Mouse (Mus musculus) layer of hippocampus, adult 2 months (tissue): ENCODE measurements around the gene Prss27. TPM values are rescaled to one million over a fixed set of nuclear protein-coding genes. Genes with fewer than 3 reads are reported as not detected.
A peak's percentile ranks its signal among the peaks of the same experiment; 100 is the strongest.

Experiments
- DNase-seq, 2 experiments: peaks; one replicate each; pipeline ENCODE4 v3.0.0; 2022; ENCODE audit warnings: low spot score in 2 of 2
- H3K27ac ChIP-seq: fragments of 200-600 bp; 2 replicates; pipeline ENCODE4 v1.8.1; 2022
- H3K4me3 ChIP-seq: fragments of 200-600 bp; 2 replicates; pipeline ENCODE4 v1.8.1; 2022; ENCODE audit warnings: mild to moderate bottlenecking
- CTCF ChIP-seq: fragments of 200-600 bp; conservative IDR thresholded peaks from 2 replicates; pipeline ENCODE4 v1.8.1; 2022; ENCODE audit warnings: antibody characterized with exemption, mild to moderate bottlenecking, moderate library complexity
- long read RNA-seq, 2 experiments: library from polyadenylated mRNA; stranded (forward); transcript quantifications; one replicate each; pipeline ENCODE4 v2.0.0; 2021; ENCODE audit warnings: borderline mapping rate in 2 of 2
- total RNA-seq, 2 experiments: library from RNA; stranded (reverse); gene quantifications; 2 replicates each; pipeline ENCODE4 v1.2.3; 2021

Gene Prss27
- total RNA-seq: not detected
- long read RNA-seq, experiment 1: 0 reads
- long read RNA-seq, experiment 2, partial matches to known transcripts: 0 of 1 reads
- long read RNA-seq, experiment 2, other reads (novel, unspliced or antisense): 1 of 1 reads

DNA sequence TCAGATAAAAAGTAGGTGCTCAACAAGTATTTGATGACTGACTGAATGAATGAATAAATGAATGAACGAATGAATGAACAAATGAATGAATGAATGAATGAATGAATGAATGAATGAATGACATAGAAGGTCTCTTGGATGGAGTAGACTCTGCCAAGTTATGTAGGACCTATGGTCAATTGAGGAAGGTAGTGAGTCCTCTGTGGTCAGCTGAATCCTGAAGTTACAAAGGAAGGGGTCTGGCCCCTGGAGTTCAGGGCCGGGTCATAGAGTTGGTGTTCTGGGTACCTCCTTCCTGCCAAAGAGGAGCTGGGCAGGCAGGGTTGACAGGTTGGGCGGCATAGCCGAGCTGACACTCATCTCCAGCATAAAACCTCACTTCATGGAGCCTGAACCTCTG, at the start of gene Prss27:
TSS of gene Prss27 (plus strand) at position 301 of the 400 bp plus-strand sequence.
- no peak for TF ChIP-seq CTCF
- H3K4me3 ChIP-seq: no peak within 1 kb of the TSS
- no peak within 1 kb of the TSS for H3K27ac ChIP-seq
- DNase-seq: no peak

DNA sequence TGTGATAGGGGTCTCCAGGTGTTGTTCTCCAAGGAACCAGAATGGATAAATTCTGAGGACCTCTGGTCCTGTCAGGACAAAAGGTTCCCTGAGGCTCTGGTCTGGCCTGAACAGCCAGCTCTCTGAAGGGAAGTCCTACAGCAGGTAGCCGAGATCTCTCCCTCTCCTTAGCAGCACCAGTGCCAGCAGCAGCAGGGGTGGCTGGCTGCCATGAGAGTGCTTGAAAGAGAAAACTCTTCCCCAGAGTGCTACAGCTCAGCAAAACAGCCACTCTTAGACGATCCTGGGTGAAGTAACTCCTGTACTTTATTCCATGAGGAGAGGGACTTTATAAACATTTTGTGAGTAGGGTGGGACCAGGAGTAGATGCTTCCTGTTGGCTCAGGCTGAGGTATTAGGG, 48.1 kb upstream of the Prss27 start:
- no peak for TF ChIP-seq CTCF
- DNase-seq: no peak

DNA sequence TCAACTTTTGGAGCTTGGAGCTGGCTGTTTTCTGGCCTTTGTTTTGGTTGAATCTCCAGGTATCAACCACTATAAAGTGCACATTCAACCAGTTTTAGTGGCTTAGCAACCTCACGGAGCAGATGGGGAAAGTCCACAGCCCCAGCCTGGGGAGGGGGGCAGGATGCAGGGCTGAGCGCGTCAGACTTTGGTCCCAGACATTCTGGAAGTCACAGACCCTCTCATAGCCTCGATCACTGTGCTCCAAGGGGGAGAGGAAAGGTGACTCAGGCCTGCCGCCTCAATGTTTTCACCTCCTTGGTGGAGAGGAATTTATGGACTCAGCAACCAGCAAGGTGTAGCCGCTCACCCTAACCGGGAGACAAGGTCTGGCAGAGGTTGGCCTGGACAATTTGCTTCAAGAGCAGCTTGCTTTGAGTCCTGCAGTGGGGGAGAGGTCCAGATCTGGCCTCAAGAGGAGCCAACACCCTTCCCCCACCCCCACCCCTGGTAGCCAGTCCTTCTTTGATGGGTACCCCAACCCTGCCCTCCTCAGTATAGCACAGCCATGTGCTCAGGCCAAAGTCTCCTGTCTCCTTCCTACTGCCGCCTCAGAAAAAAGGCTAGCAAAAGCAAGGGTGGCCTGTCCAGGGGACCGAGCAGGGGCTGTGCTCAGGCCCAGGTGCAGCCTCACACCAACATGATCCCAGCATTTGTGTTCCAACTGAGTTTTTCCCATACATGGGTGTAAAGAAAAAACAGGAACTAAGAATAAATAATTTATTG, 45.0 kb upstream of the Prss27 start:
- H3K27ac ChIP-seq: no peak overlapping the region
- H3K4me3 ChIP-seq: no peak overlapping the region; the same call in 1 of the 2 replicates
- no peak for TF ChIP-seq CTCF
- no peak for DNase-seq

More for the DNA sequence above, 48.1 kb upstream of the Prss27 start:
- no peak overlapping the region for H3K27ac ChIP-seq
- H3K4me3 ChIP-seq: no peak overlapping the region

DNA sequence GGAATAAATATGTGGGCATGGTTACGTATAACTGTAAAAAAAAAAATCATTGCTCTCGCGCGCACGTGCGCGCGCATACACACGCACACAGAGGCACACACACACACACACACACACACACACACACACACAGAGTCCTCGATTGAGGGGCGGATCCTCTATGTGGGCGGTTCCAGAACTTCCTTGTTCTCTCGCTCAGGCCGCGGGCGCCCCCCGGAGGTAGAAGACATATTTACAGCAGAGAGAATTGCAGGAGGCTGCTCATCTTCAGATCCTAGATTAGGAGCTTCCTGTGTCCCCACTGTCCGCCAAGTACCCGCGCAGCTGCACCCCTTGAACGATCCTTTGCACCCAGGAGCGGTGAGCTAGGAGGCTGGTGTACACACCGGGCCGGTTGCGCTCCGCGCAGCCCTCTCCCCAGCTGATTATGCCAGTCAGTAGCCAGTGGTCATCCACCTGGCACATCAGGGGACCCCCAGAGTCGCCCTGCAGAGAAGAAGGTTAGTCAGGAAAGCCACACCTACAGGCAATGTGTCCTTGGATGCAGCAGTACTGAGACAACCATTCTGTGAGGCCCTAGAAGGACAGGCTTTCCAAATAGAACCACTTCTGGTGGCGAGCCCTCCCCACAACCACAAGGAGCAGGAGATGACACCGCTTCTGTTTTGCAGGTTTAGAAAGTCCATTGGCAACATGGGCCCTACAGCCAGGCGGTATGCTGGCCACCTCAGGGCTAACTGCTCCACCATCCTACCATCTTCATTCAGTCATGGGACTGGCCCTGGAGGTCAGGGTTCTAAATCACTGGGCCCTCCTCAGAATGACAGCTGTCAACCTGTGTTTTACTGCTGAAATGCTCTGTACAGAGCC, 44.1 kb upstream of the Prss27 start:
- Histone ChIP-seq H3K4me3 (peak overlapping the region; percentile 36; the same call in 1 of the 2 replicates), H3K27ac (no peak overlapping the region)
- TF ChIP-seq CTCF: peak; percentile 78
- peak; percentile 91 to 96 for DNase-seq

DNA sequence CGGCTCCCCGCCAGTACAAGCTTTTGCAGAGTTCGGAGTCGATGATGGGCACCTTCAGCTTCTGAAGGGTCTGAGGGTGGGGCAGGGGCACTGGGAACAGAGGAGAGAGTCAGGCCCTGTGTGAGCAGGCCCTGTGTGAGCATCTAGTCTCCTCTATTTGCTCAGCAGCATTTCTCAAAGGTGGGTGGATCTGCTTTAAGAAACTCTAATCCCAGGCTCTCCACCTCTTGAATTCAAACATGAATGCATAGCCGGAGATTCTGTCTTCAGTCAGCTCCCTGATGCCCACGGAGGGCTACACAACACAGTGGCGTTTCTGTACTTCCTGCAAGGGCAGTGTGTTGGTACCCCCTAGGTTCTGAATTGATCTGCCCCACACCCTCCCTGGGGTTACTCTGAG, 43.3 kb upstream of the Prss27 start:
- DNase-seq: no peak
- no peak for TF ChIP-seq CTCF
- Histone ChIP-seq H3K27ac (no peak overlapping the region), H3K4me3 (no peak overlapping the region)

DNA sequence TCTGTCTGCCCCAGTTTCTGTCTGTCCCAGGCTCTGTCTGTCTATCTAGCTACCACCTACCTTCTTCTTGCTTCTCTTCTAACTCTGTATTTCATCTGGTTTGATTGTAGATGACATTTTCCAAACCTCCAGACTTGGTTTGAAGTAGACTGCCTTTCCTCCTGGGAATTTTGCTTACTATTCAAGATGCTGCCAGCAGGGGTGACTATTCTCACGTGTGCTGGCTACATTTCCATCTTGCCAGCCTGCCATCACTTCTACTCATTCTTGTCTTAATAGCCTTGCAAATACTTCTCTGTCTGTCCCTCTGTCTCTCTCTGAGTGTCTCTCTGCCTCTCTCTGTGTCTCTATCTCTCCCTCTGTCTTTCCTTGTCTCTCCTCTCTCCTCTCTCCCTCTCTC, 42.5 kb upstream of the Prss27 start:
- H3K4me3 ChIP-seq: no peak overlapping the region
- DNase-seq: no peak
- peak; percentile 45 for TF ChIP-seq CTCF
- no peak overlapping the region for H3K27ac ChIP-seq

DNA sequence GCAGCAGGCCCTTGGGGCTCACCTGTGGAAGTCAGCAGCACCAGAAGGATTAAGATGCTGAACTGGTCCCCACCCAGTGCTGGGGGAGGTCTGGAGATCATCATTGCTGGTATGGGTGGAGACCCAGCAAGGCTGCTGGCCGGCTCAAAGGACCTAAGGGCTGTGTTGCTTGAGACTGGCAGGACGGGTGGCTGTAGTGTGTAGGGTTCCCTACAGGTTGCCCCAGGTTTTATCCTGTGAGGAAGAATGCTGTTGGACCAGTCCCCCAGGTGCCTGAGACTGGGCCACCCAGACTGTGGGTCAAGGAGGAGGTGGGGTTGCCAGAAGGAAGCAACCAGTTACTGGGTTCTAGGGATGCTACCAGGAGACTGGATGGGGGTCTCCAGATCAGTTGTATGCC, 40.0 kb upstream of the Prss27 start, which contains the start of gene Prss22:
TSS of gene Prss22 (minus strand) at position 200 of the 400 bp plus-strand sequence.
- Histone ChIP-seq H3K4me3 (no peak within 1 kb of the TSS), H3K27ac (no peak within 1 kb of the TSS)
- no peak for DNase-seq
- TF ChIP-seq CTCF: no peak

DNA sequence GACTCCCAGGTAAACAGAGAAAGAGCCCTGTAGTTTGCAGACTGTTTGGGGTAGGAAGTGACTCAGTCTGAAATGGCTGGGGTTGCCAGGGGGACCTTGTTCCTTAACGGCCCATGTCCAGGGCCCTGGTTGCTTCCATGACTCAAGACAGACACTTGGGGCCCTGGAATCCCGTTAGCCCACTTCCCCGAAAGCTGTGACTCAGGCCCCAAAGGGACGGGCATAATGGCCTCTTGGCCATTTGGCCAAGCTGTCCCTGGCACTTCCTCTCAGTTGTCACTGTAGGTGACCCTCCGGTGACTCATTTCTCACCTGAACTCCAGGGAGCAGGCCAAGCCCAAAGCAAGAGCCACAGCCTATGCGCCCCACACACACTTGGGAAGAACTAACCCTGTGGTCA, 39.6 kb upstream of the Prss27 start:
- DNase-seq: no peak
- H3K27ac ChIP-seq: no peak overlapping the region
- no peak for TF ChIP-seq CTCF
- no peak overlapping the region for H3K4me3 ChIP-seq

DNA sequence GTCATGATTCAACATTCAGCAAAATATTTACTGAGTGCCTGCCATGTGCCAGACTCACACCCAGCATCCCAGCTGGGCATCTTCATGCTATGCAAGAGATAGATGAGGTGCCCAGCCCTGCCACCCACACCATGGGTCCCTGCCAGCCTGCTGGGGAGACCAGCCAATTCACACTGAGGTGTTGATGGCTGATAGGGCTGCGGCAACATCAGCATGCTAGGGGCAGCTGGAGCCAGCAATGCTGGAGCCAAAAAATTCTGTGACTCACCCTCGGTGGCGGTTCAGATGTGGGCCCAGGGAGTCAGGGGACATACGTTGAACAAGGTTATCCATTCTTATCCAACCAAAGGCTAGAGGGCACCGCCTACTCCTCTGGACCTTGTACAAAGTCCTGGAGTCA, 37.5 kb upstream of the Prss27 start:
- H3K4me3 ChIP-seq: no peak overlapping the region
- peak; percentile 76 to 81 for DNase-seq
- H3K27ac ChIP-seq: no peak overlapping the region
- no peak for TF ChIP-seq CTCF

DNA sequence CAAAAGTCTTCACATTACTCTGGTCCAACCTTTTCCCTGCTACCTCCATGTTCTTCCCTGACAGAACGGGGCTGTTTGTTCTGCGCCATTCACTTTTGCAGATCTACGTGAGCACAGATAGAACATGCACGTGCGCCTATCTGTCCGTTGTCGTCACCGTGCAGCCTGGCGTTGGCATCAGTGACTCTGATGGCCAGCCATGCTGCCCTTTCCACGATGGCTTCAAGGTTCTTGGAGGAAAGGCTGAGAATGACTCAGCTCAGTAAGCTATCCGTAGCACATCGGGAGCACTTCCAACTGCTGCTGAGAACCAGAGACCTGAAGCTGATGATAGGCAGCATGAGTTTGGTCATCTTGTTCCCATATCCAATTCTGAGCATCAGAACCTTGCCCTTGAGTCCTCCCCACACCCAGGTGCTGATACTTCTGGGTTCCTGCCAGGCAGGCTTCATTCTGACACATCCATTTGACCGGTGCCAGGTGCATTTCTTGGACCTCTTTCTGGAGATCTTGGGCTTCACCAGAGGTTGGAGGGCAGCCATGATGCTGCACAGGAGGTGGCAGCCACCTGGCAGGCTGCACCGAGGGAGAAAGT, 33.8 kb upstream of the Prss27 start:
- TF ChIP-seq CTCF: no peak
- Histone ChIP-seq H3K27ac (no peak overlapping the region), H3K4me3 (no peak overlapping the region)
- DNase-seq: no peak

DNA sequence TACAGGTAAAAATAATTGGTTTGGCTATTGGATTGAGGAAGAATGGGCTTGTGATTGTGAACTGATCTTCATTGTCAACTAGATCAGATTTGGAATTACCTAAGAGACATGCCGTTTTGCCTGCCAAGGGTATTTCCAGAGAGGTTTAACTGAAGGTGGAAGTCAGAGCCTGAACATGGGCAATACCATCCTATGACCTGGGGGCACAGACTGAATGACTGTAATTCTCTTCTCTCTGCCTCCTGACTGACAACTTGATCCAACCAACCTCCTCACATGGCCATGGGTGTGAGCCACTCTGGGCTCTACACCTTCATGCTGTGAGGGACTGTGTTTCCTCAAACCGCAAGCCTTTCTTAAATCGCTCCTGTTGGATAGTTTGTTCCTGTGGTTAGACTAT, 32.9 kb upstream of the Prss27 start:
- no peak overlapping the region for H3K4me3 ChIP-seq
- H3K27ac ChIP-seq: no peak overlapping the region
- DNase-seq: no peak
- TF ChIP-seq CTCF: no peak

DNA sequence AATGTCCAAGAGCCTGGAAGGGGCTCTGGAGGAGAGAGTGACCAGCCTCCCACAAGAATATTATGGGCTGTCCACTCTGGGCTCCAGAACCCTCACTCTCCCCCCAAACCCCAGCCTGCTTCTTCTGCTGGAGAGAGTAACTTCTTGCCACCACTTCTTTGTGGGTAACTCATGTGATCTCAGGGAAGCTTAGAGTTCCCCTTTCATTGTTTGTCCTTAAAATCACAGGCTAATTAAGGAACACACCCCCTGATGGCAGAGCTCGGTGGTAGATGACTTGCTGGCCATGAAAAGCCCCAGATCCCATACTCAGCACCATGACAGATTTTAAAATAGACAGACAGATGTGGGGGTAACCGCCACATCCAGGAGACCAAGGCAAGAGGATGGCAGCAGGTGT, 31.0 kb upstream of the Prss27 start:
- TF ChIP-seq CTCF: no peak
- no peak for DNase-seq
- H3K27ac ChIP-seq: no peak overlapping the region
- H3K4me3 ChIP-seq: no peak overlapping the region

DNA sequence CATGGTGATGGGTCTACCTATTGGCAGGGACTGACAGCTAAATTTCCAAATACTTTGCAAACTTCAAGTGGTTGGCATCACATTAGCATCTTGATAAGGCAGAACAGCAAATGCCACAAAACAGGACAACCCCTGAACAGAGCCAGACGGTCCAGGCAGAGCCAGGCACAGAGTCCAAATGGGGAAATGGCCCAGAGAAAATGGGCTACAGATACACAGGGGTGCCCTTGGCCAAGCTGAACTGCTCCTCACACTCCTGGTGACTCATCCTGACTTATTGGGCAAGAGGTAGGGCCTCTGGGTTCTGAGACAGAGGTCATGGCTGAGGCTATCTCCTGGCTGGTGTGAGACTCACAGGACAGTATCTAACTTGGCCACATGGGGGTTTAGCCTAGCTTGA, 30.6 kb upstream of the Prss27 start:
- Histone ChIP-seq H3K27ac (no peak overlapping the region), H3K4me3 (no peak overlapping the region)
- TF ChIP-seq CTCF: no peak
- no peak for DNase-seq
